Mouse (Mus musculus): ENCODE results near the gene Prr5.

Gene Prr5

DNA sequence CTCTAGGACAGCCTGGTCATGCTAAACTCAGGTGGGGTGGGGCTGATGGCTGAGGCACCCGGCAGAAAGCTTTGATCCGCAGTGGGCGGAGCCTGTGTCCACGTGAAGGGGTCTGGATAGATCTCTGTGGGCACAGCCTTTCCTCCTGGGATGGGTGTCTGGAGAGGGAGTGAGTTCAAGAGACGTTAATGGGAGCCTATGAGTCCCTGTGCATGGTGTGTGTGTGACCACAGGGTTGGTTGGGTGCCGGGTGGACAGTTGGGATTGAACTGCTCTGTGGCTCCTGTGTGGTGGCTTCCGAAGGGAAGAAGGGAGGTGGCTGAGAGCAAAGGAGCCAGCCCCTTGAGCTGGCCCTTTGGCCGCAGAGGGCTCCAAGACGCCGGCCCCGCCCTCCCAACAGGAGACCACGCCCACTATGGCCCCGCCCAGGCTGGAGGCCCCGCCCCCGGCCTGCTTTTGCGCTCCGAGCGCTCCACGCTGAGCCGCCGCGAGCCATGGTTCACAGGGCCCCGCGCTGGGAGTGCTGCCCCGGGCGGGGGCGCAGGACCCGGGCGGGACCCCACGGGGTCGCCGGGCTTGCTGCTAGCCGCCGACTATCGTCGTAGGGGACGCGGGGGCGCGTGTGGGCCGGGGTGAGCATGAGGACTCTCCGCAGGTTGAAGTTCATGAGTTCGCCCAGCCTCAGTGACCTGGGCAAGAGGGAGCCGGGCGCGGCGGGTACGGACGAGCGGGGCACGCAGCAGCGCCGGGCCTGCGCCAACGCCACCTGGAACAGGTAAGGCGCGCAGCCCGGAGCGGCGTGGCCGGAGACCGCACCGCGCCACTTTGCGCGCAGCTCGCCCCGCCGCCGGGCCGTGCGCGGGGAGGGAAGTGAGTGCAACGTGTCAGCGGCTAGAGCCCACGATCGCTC, 11.4 kb downstream of the Prr5 start:
- in situ Hi-C loops (cut with MboI, MseI) = no loop called here

DNA sequence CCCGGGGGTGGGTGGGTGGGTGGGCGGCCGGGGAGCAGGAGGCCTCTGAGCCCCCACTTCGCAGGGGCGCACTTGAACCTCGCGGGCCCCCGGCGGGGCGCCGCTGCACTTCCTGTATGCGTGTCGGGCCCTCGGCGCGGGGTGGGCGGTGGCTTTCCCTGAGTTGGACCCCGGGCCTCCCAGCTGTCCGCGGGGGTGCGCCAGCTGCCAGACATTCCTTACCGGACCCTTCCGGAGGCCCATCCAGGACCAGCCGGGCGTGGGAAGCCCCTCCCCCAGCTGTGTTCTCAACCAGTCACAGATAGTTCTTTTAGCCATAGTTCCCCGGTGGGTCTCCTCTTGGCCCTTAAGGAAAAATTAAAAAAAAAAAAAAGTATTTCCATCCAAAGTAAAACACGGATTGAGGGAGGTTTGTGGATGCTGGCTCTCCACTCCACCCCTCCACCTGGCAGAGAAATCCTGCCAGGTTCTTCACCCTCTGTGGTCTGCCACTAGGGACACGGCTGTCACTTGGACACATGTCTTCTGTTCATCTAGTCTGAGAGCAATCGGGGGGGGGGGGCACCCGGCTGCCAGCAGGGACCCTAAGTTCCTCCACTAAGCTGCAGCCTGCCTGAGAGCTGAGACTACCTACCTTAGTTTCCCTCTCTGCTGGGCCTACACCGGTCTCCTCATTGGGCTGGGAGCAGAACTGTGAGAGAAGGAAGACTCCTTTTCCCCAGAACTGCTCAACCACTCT, 12.2 kb downstream of the Prr5 start:
- in situ Hi-C loops (cut with MboI, MseI) = no loop called here

DNA sequence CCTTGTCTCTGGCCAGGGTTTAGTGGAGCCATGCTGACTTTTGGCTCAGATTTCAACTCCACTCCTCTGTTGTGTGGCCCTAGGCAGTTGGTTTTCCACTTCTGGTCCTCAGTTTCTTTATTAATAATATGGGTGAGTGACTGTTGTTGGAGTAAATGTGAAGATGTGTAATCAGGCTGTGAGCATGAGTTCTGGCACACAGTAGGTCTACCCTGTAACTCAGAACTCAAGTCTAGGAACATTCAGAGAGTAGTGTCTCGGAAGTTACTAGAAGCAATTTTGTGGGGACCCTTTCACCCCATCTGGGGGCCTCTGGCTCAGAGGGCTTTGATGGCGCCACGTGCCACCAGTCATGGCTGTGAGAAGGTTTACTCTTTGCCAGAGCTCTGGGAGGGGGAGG, 12.8 kb downstream of the Prr5 start:
- in situ Hi-C loops (cut with MboI, MseI) = no loop called here

DNA sequence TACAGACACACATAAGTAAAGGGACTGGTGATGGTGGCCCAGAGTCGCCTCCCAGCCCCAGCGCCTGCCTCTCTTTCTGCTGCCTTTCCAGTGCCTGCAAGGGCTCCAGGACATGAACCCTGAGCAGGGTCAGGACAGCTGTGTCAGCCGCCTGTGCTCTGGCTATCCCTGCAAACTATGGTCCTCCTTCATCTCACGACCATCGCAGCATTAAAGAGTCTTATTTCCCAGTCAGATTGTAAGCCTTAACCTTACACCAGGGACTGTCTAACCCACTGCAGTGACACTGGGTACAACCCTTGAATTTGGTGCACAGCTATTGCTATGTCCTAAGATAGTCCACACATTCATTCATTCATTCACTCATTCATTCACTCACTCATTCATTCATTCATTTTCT, 13.4 kb downstream of the Prr5 start:
- in situ Hi-C loops (cut with MboI, MseI) = no loop called here

DNA sequence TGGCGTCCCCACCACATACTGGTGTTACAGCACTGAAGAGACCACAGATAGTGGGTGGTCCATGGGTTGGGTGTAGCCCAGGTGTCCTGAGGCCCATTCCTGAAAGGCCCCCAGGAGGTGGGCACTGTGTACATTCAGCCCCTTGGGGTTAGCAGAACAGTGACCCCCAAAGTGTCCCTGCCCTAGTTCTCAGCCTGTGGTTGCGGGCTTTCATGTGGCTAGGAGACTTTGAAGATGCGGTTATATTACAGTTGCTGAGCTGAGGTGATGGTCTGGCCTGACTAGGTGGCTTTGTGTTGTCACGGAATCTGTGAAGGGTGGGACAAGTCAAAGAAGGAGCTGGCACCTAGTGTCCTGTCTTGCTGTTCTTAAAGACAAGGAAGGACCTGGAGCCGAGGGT, 15.1 kb downstream of the Prr5 start:
- in situ Hi-C loops (cut with MboI, MseI) = no loop called here

DNA sequence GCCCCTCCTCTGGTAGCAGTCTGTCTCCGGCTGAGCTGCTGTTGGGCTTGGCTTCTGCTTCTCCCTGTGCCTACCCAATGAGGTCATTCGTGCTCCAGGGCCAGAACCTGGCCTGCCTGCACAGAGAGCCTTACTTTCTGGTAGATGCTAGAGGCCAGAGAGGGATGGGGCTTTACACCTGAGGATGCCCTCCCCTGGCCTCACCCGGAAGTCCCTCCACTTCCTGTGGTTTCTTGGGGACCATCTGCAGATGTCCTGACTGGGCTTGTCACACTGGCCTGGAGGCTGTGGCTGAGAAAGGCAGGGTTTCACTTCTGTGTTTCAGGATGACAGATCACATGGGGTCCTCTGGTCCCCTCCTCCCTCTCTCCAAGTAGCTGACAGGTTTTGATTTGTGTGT, 16.0 kb downstream of the Prr5 start:
- in situ Hi-C loops (cut with MboI, MseI) = no loop called here

DNA sequence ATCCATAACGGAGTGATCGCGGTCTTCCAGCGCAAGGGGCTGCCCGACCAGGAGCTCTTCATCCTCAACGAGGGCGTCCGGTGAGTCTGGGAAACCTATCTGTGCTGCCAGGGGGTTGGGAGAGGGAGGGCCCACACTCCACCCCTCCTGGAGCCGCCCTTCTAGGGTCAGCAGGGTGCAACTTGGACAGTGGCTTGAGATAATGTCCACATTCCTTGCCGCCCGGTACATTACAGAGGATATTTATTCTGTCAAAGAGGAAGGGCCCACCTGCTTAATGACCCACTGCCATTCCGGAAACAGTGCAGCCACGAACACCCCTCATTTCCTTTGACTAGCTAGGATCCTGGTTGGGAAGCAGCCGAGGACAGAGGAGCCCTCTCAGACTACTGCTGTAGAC, 18.5 kb downstream of the Prr5 start:
- in situ Hi-C loops (cut with MboI, MseI) = no loop called here

DNA sequence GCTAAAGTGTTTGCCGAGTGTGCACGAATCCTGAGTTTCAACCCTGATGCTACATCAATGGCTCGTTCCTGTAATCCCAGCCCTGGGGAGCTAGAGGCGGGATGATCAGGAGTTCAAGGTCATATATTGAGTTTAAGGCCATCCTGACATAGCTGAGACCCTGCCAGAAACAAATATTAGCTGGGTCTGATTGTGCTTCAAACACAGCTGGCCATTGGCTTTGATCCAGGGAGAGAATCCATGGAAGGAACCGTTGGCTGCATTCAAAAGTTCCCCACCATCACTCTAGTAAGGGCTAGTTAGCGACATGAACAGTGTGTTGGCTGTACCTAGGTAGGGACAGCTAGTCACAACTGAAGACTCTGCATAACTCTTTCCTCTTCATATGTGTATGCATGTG, 19.9 kb downstream of the Prr5 start:
- in situ Hi-C loops (cut with MboI, MseI) = no loop called here

DNA sequence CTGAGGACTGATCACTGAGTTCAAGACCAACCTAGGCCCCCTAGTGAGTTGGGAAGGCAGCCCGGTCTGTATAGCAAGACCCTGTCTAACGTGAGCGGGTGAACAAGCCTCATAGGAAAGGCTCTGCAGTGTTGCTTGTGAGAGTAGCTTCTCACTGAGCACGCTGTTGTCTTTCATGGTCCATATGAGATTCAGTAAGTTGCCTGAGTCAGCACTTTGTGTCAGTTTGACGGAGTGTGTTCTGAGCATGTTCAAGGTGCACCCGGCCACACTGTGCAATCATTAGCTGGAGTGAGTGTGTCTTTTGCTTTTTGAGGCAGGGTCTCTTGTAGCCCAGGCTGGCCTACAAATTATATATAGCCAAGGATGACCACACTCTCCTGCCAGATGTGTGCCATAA, 22.1 kb downstream of the Prr5 start:
- in situ Hi-C loops (cut with MboI, MseI) = no loop called here

DNA sequence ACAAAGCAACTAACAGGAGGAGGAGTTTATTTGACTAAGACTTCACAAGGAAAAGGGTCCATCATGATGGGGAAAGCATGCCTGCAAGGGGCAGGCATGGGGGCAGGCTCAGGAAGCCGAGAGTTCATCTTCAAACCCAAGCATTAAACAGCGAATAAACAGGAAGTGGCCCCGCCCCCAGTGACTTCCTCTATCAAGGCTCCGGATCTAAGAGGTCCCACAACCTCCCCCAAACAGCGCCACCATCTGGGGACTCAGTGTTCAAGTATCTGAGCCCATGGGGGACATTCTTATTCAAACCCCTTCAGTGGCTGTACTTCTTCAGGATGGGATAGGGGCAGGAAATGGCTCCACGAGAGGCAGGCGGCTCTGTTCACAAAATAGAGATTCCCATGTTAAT, 23.2 kb downstream of the Prr5 start:
- in situ Hi-C loops (cut with MboI, MseI) = no loop called here

DNA sequence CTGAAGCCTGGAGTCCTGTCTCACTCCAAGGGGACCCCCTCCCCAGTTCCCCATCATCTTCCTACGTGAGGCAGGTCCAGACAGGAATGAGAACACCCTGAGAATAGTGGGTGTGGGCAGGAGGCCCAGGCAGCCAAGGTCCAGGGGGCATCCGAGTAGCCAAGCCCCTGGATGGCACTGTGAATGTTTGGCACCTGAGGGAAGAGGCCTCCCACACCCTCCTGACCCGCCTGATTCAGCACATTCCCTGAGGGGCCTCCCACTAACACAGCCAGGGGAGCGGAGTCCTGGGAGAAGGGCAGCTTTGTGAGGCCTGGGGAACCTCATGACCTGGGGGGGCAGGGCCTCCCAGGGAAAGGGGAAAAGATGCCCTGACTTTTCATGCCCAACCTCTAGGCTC, 26.6 kb downstream of the Prr5 start:
- in situ Hi-C loops (cut with MboI, MseI) = no loop called here

DNA sequence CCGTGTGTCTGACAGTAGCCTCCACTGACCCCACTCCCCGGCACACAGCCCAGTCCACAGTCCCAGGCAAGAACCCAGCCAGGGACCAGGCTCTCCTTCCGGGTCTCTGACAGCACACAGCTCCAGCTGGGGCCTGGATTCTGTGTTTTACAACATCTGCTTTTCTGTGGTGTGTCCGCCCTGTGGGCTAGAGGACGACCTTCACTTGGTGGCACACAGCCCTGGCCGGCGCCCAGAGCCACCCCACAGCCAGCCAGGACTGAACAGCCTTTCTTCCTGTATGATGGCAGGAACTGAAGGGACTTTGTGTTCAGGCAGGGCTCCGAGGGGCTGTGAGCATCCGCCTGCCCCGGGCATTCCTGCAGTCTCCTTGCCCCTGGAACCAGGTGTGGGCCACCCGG, 28.2 kb downstream of the Prr5 start:
- in situ Hi-C loops (cut with MboI, MseI) = no loop called here

DNA sequence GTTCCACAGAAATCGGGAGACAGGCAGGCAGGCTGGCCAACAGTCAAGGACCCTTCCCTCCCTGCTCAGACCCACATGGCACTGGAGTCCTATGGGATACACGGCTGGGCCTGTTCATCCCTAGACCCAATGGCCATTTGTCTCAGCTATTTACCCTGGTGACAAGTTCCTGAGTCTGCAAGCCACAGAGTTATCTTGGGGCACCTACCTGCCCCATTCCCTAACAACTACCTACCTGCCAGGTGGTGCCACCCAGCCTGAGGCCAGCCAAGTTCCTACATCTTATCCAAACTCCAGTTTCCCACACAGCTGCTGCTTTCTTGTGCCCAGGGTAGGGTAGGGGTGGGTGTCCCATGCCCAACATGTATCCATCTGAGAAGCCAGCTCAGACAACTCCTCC, 28.8 kb downstream of the Prr5 start:
- in situ Hi-C loops (cut with MboI, MseI) = no loop called here

DNA sequence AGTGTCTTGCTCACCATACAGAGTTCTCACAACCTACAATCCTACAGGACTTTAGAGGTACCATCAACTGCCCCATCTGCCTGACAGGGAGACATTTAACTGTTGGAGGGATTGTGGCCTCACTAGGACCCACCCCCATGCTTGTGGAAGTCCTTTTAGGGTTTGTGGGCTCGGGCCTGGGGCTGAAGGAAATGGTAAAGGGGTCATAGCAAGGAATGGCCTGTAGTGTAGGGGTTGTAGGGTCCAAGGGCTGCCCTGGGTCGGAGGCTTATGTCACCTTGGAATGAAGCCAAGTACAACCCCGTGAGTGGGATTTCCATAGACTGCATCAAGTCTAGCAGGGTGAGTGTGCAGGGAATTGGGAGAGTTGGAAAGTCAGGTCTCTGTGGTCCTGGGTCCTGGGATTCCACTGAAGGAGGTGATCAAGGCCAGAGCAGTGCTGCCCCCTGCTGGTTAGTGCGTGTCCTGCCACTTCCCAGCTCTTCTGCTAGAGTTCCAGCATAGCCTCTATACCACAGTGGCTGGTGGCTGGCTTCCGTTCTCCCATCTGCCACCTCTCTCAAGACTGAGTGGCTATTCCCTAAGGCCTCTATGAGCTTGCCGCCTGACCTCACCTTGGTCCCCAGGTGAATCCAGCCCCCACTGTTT, 30.9 kb downstream of the Prr5 start:
- in situ Hi-C loops (cut with MboI, MseI) = no loop called here

DNA sequence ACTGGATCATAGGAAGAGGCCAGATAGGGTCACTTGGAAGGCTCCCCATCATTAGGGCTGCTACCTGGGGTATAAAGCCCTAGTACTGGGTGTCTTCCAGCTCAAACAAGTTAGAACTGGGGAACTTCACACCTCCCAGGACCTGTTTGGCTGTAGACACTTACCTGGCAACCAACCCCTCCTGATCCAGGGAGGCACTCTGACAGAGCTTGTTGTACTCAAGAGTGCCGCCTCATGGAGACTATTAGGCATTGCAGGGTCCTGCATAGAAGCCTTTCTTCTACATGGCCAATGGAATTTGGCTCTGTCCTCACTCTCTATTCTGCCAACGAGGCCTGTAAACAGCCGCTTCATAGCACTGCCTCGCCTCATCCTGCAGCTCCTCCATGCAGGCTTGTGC, 32.5 kb downstream of the Prr5 start:
- in situ Hi-C loops (cut with MboI, MseI) = no loop called here

DNA sequence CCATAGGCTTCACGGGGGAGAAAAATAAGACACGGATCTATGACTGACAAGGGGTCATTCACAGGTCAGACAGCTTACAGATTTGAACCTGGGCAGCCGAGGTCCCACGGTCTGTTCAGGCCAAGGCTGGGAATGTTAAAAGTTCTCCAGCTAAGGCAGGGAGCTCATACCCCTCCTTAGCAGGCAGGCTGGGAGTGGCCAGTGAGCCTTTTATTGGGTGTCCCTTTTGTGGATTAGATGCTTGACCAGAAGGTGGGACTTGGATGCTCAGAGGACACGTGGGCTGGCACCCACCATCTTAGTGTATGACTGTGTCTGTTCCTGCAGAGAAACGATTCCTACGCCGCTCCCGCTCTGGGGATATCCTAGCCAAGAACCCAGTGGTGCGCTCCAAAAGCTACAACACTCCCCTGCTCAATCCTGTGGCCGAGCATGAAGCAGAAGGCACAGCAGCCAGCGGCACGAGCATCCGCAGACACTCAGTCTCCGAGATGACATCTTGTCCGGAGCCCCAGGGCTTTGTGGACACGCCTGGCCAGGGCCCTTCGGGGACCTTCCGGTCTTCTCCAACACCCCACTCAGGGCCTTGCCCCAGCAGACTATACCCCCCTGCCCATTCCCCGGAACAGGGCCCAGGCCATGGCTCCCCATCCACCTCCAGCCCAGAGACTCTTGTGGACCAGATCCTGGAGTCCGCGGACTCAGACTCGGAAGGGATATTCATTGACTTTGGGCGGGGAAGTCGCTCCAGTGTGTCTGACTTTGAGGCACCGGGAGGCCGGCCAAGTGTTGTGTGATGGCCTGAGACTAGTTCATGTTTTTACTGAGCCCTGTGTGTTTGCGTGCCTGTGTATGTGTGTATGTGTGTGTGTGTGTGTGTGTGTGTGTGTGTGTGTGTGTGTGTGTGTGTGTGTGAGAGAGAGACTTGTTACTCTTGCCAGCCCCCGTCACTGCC, 33.2 kb downstream of the Prr5 start:
- in situ Hi-C loops (cut with MboI, MseI) = no loop called here

DNA sequence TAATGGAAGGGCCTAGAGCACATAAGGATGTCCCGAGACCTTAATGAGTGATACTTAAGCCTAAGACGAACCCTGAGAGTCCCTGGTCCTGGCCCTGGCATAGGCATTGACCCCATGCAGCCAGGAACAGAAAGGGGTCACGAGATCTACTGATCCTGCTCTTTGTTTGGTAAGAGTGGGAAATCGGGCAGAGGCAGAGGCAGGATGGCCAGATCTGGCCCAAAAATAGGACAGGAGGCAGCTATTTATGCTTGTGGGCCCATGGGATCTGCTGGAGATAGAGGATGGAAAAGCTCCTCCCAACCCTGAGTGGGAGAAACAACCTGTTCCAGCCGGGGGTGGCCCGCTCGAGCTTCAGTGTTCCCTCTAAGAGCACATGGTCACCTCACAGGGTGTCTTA, 34.6 kb downstream of the Prr5 start:
- in situ Hi-C loops (cut with MboI, MseI) = no loop called here

DNA sequence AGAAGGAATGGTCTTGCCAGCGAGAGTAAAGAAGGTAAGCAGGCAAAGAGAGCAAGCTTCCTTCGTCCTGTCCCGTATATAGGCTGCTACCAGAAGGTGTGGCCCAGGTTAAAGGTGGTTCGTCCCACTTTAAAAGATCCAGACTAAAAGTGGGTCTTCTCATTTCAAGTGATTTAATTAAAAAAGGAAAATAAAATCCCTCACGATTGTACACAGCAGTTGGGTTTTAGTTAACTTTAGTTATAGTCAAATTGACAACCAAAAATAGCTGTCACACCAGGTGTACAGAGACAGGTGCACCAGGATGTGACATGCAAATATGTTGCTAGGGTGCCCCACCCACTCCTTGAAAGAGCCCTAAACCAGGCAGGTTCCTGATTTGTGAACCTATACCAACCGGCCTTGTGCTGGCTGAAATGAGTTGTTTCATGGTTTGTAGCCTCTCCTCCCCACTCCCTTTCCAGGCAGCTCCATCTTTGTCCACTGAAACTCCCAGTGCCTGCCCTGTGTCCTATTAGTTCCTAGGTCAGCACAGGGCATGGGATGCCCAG, 36.0 kb downstream of the Prr5 start:
- in situ Hi-C loops (cut with MboI, MseI) = no loop called here

DNA sequence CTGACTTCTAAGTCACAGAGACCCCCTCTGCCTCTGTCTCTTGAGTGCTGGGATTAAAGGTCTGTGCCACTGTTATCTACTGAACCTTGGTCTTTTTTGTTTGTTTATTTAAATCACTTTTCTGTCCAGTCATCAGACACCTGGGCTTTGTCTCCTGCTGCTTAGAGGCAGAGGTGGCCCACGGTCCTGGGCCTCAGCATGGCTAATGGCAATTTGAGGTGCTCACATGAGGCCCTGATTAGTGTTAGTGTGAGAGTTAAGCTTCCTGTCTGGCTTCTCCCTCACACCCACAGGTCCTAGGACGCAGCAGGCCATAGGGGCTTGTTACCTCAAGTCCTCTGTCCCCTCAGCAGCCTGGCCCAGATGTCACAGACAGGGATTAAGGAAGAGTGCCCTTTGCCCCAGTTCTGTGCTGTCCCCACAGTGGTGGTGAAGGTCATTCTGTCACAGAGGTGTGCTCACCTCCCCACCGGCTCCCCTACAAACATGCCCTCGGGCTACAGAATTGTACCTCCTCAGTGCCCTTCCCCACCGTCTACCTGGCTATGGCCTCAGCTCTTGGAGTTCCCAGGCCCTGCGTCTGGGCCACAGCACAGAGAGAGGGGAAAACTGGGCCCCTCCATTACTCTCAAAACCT, 37.7 kb downstream of the Prr5 start:
- in situ Hi-C loops (cut with MboI, MseI) = no loop called here

DNA sequence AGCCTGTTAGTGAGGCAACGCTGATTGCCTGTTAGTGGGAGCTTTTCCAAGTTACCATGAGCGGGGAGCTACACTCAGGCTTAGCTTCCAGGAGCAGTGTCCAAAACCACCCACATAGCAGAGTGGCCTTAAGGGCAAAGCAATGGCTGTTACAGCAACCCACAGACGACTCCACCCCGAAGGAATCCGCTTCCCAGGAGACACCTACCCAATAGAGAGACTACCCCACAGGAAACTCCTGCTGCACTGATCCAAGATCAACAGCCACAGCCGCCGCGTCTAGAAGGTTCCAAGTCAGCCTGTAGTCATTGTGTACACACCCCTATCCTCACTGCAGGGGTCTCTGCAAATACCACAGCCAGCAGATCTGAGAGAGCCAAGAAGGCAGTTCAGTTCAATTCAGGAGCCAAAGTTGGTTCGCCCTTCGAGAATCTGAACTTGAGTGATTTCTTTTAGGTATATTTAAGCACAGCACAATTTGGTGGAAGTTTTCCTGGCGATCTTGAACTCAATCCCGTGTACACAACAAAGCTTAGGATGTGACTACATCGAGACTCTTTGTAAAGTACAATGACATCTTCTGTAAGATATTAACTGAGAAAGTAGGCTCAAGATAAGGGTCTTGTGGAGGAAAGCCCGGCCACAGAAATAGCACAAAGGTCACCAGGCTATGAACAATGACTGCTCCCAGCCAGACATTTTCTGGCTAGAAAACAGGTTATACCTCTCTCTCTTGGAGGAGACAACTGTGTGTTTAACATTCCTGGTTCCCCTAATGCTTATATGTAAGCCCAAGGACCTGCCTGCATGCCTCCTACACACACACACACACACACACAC, 43.4 kb downstream of the Prr5 start:
- in situ Hi-C loops (cut with MboI, MseI) = no loop called here

Data from regulatory T cell (primary cell).